Mouse (Mus musculus): Measurements from ENCODE around the gene Best2. TPM values are rescaled to one million over a fixed set of nuclear protein-coding genes. Genes with fewer than 3 reads are reported as not detected.

Gene Best2
- total RNA-seq (2014; rRNA removed) (not detected in 2 replicates), polyA plus RNA-seq (2012; rRNA removed) (0.06 TPM in 1 of 2 replicates, not detected in the other)

DNA sequence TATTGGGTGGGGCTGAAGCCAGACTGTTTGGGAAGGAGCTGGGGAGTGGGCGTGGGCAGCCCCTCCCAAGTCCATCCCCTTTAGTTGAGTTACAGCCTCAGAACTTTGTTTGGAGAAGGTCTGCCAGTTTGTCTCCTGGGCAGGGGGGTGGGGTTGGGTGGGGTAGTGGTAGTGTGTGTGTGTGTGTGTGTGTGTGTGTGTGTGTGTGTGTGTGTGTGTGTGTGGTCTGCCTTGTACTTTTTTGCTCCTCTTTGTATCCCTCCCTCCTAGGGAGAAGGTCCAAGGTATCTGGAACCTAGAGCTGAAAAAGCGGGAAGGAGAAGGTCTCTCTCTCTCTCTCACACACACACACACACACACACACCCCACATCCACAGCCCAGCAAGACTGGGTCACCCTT is at the start of gene Best2:
TSS of gene Best2 (minus strand) at position 101 of the 400 bp plus-strand sequence.
- WGBS, result 77% methylated on average over 2 of the region's 2 CpGs
- Histone ChIP-seq H3K27ac (replicated peaks; ENCODE audit: insufficient read depth, low read depth, low read length) (no peak within 1 kb of the TSS), H3K4me1 (ENCODE audit: control insufficient read depth, insufficient read depth, low read length) (no peaks in the 10 kb centered on the region), H3K4me3 (ENCODE audit: insufficient read depth, low read depth, low read length) (peak within 1 kb of the TSS; percentile 2; the same call in 1 of the 2 replicates), H3K36me3 (ENCODE audit: control insufficient read depth, insufficient read depth, low read length) (no peaks in the 10 kb centered on the region; the same call in 1 of the 2 replicates), H3K9ac (ENCODE audit: low read depth, low read length) (no peak within 1 kb of the TSS), H3K79me2 (ENCODE audit: control insufficient read depth, insufficient read depth, low read length) (no peaks in the 10 kb centered on the region), H3K27me3 (ENCODE audit: control insufficient read depth, insufficient read depth, low read length) (peaks cover 9% of the 10 kb centered on the region)
- TF ChIP-seq CTCF (IDR thresholded peaks at IDR 0.05; ENCODE audit: low read depth, low read length) (no peak), POLR2A (IDR thresholded peaks at IDR 0.05; ENCODE audit: extremely low read depth, insufficient read depth, low read length) (no peak)
- no peak for DNase-seq (ENCODE audit: extremely low read depth, low read depth, low spot score)

DNA sequence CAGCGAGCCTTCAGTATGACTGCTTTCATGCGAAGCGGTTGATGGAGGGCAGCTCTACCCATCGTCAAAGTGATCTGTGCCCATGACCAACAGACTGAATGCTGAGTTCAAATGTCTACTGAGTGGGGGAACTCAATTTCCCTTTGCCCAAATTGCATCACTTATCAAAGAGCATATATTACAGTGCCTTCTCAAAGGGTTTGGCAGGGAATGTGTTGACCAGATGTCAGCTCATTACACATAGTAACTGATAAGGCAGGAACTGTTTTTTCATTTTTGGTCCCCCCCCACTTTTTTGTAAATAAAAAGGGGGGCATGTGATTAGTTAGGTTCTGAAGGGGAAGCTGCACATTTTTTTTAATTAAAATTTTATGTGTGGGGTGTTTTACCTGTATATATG is 48.3 kb upstream of the Best2 start:
- Histone ChIP-seq H3K4me3 (ENCODE audit: insufficient read depth, low read depth, low read length) (no peak overlapping the region), H3K79me2 (ENCODE audit: control insufficient read depth, insufficient read depth, low read length) (no peaks in the 10 kb centered on the region; the same call in 1 of the 2 replicates), H3K4me1 (ENCODE audit: control insufficient read depth, insufficient read depth, low read length) (peaks cover 27% of the 10 kb centered on the region), H3K36me3 (ENCODE audit: control insufficient read depth, insufficient read depth, low read length) (no peaks in the 10 kb centered on the region), H3K27ac (replicated peaks; ENCODE audit: insufficient read depth, low read depth, low read length) (peak overlapping the region; percentile 58), H3K9ac (ENCODE audit: low read depth, low read length) (no peak overlapping the region), H3K27me3 (ENCODE audit: control insufficient read depth, insufficient read depth, low read length) (no peaks in the 10 kb centered on the region)
- peak; percentile 93 for DNase-seq (ENCODE audit: extremely low read depth, low read depth, low spot score)
- TF ChIP-seq CTCF (IDR thresholded peaks at IDR 0.05; ENCODE audit: low read depth, low read length) (no peak), POLR2A (IDR thresholded peaks at IDR 0.05; ENCODE audit: extremely low read depth, insufficient read depth, low read length) (no peak)
- WGBS, result 35% methylated on average over 4 of the region's 4 CpGs

DNA sequence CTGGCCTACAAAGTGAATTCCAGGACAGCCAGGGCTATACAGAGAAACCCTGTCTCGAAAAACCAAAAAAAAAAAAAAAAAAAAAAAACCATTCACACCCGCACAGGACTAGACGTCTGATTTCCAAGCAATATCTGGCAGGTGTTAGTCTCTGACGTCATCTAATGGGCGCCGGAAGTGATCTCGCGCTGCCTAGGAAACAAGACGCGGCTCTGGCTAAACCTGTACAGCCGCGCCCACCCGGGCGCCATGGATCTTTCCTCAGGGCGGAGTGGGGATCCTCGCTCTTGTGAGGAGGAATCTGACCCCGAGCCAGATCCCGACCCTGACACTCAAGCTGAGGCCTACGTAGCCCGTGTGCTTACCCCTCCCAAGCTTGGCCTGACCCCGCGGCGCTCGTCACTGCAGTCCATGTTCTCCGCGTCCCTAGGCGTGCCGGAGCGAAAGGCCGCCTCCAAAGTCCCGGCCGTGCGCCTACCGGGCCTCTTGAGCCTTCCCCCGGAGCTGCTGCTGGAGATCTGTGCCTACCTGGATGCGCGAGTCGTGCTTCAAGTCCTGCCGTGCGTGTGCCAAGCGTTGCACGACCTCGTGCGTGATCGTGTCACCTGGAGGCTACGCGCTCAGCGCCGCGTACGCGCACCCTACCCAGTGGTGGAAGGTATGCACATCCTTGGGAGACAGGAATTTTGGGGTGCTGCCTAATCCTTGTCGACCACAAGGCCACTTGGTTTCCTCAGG is 45.7 kb upstream of the Best2 start, which contains the start of gene Fbxw9:
TSS of gene Fbxw9 (plus strand) at position 177 of the 738 bp plus-strand sequence.
- under 1% methylated on average over 53 of the region's 53 CpGs for WGBS

DNA sequence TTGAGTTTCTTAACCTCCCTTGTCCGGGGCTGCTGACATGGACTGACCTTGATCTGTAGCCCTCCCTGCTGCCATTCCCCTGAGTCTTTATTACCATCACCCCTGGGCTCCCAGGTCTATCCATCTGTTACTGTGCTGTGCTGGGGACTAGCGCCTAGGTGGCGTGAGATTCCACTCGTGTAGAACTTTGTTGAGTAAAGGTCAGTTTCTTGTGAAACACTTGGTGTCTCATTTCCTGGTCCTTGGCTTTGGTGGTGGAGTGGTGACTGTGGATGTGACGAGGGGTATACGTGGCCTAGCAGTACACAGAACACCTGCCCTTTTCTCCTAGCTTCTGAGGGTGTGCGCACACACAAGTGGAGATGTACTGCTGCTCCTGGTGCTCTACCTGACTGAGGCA is 43.0 kb upstream of the Best2 start:
- H3K36me3 ChIP-seq (ENCODE audit: control insufficient read depth, insufficient read depth, low read length), result peaks cover 11% of the 10 kb centered on the region

More for the DNA sequence above, 45.7 kb upstream of the Best2 start, which contains the start of gene Fbxw9:
- TF ChIP-seq CTCF (IDR thresholded peaks at IDR 0.05; ENCODE audit: low read depth, low read length), result no peak
- peak; percentile 33; the same call in 1 of the 2 replicates for TF ChIP-seq POLR2A (IDR thresholded peaks at IDR 0.05; ENCODE audit: extremely low read depth, insufficient read depth, low read length)
- H3K9ac ChIP-seq (ENCODE audit: low read depth, low read length), result peak within 1 kb of the TSS; percentile 55
- DNase-seq (ENCODE audit: extremely low read depth, low read depth, low spot score), result peak; percentile 89
- H3K4me3 ChIP-seq (ENCODE audit: insufficient read depth, low read depth, low read length), result peak within 1 kb of the TSS; percentile 61
- H3K36me3 ChIP-seq (ENCODE audit: control insufficient read depth, insufficient read depth, low read length), result no peaks in the 10 kb centered on the region; the same call in 1 of the 2 replicates
- H3K27ac ChIP-seq (replicated peaks; ENCODE audit: insufficient read depth, low read depth, low read length), result peak within 1 kb of the TSS; percentile 25
- peaks cover 17% of the 10 kb centered on the region for H3K4me1 ChIP-seq (ENCODE audit: control insufficient read depth, insufficient read depth, low read length)
- no peaks in the 10 kb centered on the region for H3K27me3 ChIP-seq (ENCODE audit: control insufficient read depth, insufficient read depth, low read length)
- H3K79me2 ChIP-seq (ENCODE audit: control insufficient read depth, insufficient read depth, low read length), result no peaks in the 10 kb centered on the region

DNA sequence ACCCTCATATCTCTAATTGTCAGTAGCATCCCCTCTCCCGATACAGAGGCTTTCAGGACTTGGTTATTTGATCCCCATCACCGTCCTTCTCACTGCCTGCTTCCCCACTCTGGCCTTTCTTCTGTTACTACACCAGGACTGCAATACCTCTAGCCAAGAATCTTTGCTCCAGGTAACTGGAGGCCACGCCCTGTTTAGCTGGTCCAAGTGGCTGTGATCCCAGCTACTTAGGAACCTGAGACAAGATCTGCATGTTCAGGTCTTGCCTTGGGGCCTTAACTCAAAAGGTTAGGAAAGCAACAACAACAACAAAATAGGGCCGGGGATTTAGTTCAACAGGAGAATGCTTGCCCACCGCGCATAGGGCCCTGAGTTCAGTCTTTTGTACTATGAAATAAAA is 29.3 kb upstream of the Best2 start:
- Histone ChIP-seq H3K4me1 (ENCODE audit: control insufficient read depth, insufficient read depth, low read length) (peaks cover under 1% of the 10 kb centered on the region; the same call in 1 of the 2 replicates), H3K36me3 (ENCODE audit: control insufficient read depth, insufficient read depth, low read length) (peaks cover 23% of the 10 kb centered on the region; the same call in 1 of the 2 replicates), H3K79me2 (ENCODE audit: control insufficient read depth, insufficient read depth, low read length) (peaks cover 4% of the 10 kb centered on the region; the same call in 1 of the 2 replicates), H3K27ac (replicated peaks; ENCODE audit: insufficient read depth, low read depth, low read length) (no peak overlapping the region), H3K4me3 (ENCODE audit: insufficient read depth, low read depth, low read length) (no peak overlapping the region), H3K9ac (ENCODE audit: low read depth, low read length) (no peak overlapping the region), H3K27me3 (ENCODE audit: control insufficient read depth, insufficient read depth, low read length) (no peaks in the 10 kb centered on the region)
- no peak for TF ChIP-seq CTCF (IDR thresholded peaks at IDR 0.05; ENCODE audit: low read depth, low read length)
- TF ChIP-seq POLR2A (IDR thresholded peaks at IDR 0.05; ENCODE audit: extremely low read depth, insufficient read depth, low read length), result no peak
- 95% methylated on average over 6 of the region's 6 CpGs for WGBS
- no peak for DNase-seq (ENCODE audit: extremely low read depth, low read depth, low spot score)

More for the DNA sequence above, 43.0 kb upstream of the Best2 start:
- TF ChIP-seq POLR2A (IDR thresholded peaks at IDR 0.05; ENCODE audit: extremely low read depth, insufficient read depth, low read length) (no peak), CTCF (IDR thresholded peaks at IDR 0.05; ENCODE audit: low read depth, low read length) (no peak)
- no peak for DNase-seq (ENCODE audit: extremely low read depth, low read depth, low spot score)
- Histone ChIP-seq H3K4me1 (ENCODE audit: control insufficient read depth, insufficient read depth, low read length) (peaks cover 9% of the 10 kb centered on the region), H3K27me3 (ENCODE audit: control insufficient read depth, insufficient read depth, low read length) (no peaks in the 10 kb centered on the region), H3K27ac (replicated peaks; ENCODE audit: insufficient read depth, low read depth, low read length) (no peak overlapping the region), H3K9ac (ENCODE audit: low read depth, low read length) (no peak overlapping the region), H3K79me2 (ENCODE audit: control insufficient read depth, insufficient read depth, low read length) (no peaks in the 10 kb centered on the region), H3K4me3 (ENCODE audit: insufficient read depth, low read depth, low read length) (no peak overlapping the region)
- WGBS, result 64% methylated on average over 7 of the region's 7 CpGs
